Mouse (Mus musculus): ENCODE data around the gene Bglap2. TPM values are rescaled to one million over a fixed set of nuclear protein-coding genes. Genes with fewer than 3 reads are reported as not detected.

The Bglap2 gene
- polyA plus RNA-seq, 1 experiment from 2014 or later, result not detected

GRCm38 (mm10) chr3:88328956-88329355 is 49.5 kb downstream of the Bglap2 start:
- DNase-seq (ENCODE audit: low spot score), result no peak
- WGBS, result 55% methylated on average over 5 of the region's 5 CpGs
- TF ChIP-seq EP300 (IDR thresholded peaks at IDR 0.05) (no peak), CTCF (IDR thresholded peaks at IDR 0.05) (no peak)

More at GRCm38 (mm10) chr3:88328956-88329355, 49.5 kb downstream of the Bglap2 start:
- no peaks in the 10 kb centered on the region for H3K9me3 ChIP-seq (ENCODE audit: low read length)
- H3K27ac ChIP-seq (ENCODE audit: low read length), result no peak overlapping the region
- no peak overlapping the region for H3K4me3 ChIP-seq (ENCODE audit: low read depth, low read length)
- no peak overlapping the region for H3K9ac ChIP-seq (replicated peaks; ENCODE audit: low read depth)
- ATAC-seq, result no peak
- H3K4me1 ChIP-seq (ENCODE audit: insufficient read depth, low read depth, low read length), result peaks cover 4% of the 10 kb centered on the region; the same call in 1 of the 2 replicates
- no peak overlapping the region for H3K4me2 ChIP-seq (replicated peaks; ENCODE audit: low read depth, low read length)
- H3K36me3 ChIP-seq (ENCODE audit: insufficient read depth, low read length), result peaks cover 17% of the 10 kb centered on the region; the same call in 1 of the 2 replicates
- no peaks in the 10 kb centered on the region for H3K27me3 ChIP-seq (replicated peaks; ENCODE audit: insufficient read depth, low read length)

Other genes with a start within 250 kb of the Bglap2 start
- 14.4 and 15.4 TPM in 2 replicates for gene Mef2d, start 236.3 kb downstream of the Bglap2 start, polyA plus RNA-seq (2015; fragmentation: Nextera tagmentation; extraction: Ambion mirVana)
- 3.9 and 4.9 TPM in 2 replicates for gene Rhbg, start 124.0 kb downstream of the Bglap2 start, polyA plus RNA-seq (2015; fragmentation: Nextera tagmentation; extraction: Ambion mirVana)
- 1.8 and 2.0 TPM in 2 replicates for gene Gm38392, start 91.5 kb downstream of the Bglap2 start, polyA plus RNA-seq (2015; fragmentation: Nextera tagmentation; extraction: Ambion mirVana)
- gene Tsacc, start 81.7 kb downstream of the Bglap2 start, polyA plus RNA-seq (2015; fragmentation: Nextera tagmentation; extraction: Ambion mirVana), result 10.8 and 13.1 TPM in 2 replicates
- 173 and 177 TPM in 2 replicates for gene Cct3, start 81.6 kb downstream of the Bglap2 start, polyA plus RNA-seq (2015; fragmentation: Nextera tagmentation; extraction: Ambion mirVana)
- gene Glmp, start 53.7 kb downstream of the Bglap2 start, polyA plus RNA-seq (2015; fragmentation: Nextera tagmentation; extraction: Ambion mirVana), result 273 and 278 TPM in 2 replicates
- gene Tmem79, start 42.6 kb downstream of the Bglap2 start, polyA plus RNA-seq (2015; fragmentation: Nextera tagmentation; extraction: Ambion mirVana), result 9.0 and 9.6 TPM in 2 replicates
- gene Smg5, start 42.4 kb downstream of the Bglap2 start, polyA plus RNA-seq (2015; fragmentation: Nextera tagmentation; extraction: Ambion mirVana), result 19.7 and 19.8 TPM in 2 replicates
- 4.3 and 5.3 TPM in 2 replicates for gene Paqr6, start 14.1 kb downstream of the Bglap2 start, polyA plus RNA-seq (2015; fragmentation: Nextera tagmentation; extraction: Ambion mirVana)
- 0.14 and 0.39 TPM in 2 replicates for gene Bglap3, start 6.0 kb downstream of the Bglap2 start, polyA plus RNA-seq (2015; fragmentation: Nextera tagmentation; extraction: Ambion mirVana)
- not detected in 2 replicates for gene Bglap, start 5.8 kb upstream of the Bglap2 start, polyA plus RNA-seq (2015; fragmentation: Nextera tagmentation; extraction: Ambion mirVana)
- 27.9 and 30.6 TPM in 2 replicates for gene Pmf1, start 31.6 kb upstream of the Bglap2 start, polyA plus RNA-seq (2015; fragmentation: Nextera tagmentation; extraction: Ambion mirVana)
- 9.3 and 11.3 TPM in 2 replicates for gene Slc25a44, start 46.4 kb upstream of the Bglap2 start, polyA plus RNA-seq (2015; fragmentation: Nextera tagmentation; extraction: Ambion mirVana)
- 9.0 and 9.2 TPM in 2 replicates for gene Sema4a, start 82.5 kb upstream of the Bglap2 start, polyA plus RNA-seq (2015; fragmentation: Nextera tagmentation; extraction: Ambion mirVana)
- gene Lmna, start 131.3 kb upstream of the Bglap2 start, polyA plus RNA-seq (2015; fragmentation: Nextera tagmentation; extraction: Ambion mirVana), result 185 and 216 TPM in 2 replicates
- gene Mex3a, start 153.7 kb upstream of the Bglap2 start, polyA plus RNA-seq (2015; fragmentation: Nextera tagmentation; extraction: Ambion mirVana), result 2.6 and 3.4 TPM in 2 replicates
- gene Rab25, start 169.6 kb upstream of the Bglap2 start, polyA plus RNA-seq (2015; fragmentation: Nextera tagmentation; extraction: Ambion mirVana), result 61.4 and 61.8 TPM in 2 replicates
- gene Lamtor2, start 174.4 kb upstream of the Bglap2 start, polyA plus RNA-seq (2015; fragmentation: Nextera tagmentation; extraction: Ambion mirVana), result 138 and 143 TPM in 2 replicates
- gene Ubqln4, start 175.1 kb upstream of the Bglap2 start, polyA plus RNA-seq (2015; fragmentation: Nextera tagmentation; extraction: Ambion mirVana), result 18.4 and 22.6 TPM in 2 replicates
- gene Ssr2, start 197.2 kb upstream of the Bglap2 start, polyA plus RNA-seq (2015; fragmentation: Nextera tagmentation; extraction: Ambion mirVana), result 306 and 384 TPM in 2 replicates
- 170 and 229 TPM in 2 replicates for gene Arhgef2, start 227.3 kb upstream of the Bglap2 start, polyA plus RNA-seq (2015; fragmentation: Nextera tagmentation; extraction: Ambion mirVana)